Mouse (Mus musculus): ENCODE results near the gene Tnfrsf25. TPM values are rescaled to one million over a fixed set of nuclear protein-coding genes. Genes with fewer than 3 reads are reported as not detected.

Tnfrsf25 gene
- total and polyA plus RNA-seq, 2 experiments from 2014 or later, result 0.49 to 0.99 TPM

DNA sequence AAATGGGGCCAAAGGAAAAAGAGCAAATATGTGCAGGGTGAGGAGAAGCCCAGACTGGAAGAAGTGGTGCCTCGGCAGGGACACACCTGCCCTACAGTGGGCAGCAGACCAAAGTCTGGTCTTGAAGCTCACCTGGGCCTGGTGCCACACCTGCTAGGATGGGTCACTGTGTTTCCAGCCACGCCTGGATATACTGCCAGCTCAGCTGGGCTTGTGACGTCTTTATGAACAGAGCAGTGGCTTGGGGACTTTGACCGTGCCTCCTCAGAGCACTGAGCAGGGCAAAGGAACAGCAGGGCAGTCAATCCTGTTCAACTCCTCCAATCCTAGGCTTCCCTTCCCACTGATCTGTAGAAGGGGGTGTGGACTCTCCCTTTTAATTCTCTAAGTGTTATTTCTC lies 45.0 kb downstream of the Tnfrsf25 start:
- peaks cover 53% of the 10 kb centered on the region for H3K27me3 ChIP-seq (ENCODE audit: insufficient read depth, low read length)
- no peak overlapping the region for H3K27ac ChIP-seq (ENCODE audit: low read depth, low read length)
- H3K9ac ChIP-seq (replicated peaks; ENCODE audit: low read length, poor library complexity, severe bottlenecking), result no peak overlapping the region
- 37% methylated on average over 4 of the region's 4 CpGs for WGBS
- TF ChIP-seq CTCF (IDR thresholded peaks at IDR 0.05), result no peak
- H3K4me2 ChIP-seq (ENCODE audit: low read depth, low read length, poor library complexity, severe bottlenecking), result no peak overlapping the region
- no peaks in the 10 kb centered on the region for H3K9me3 ChIP-seq (ENCODE audit: low read length)
- no peak for DNase-seq (ENCODE audit: low spot score)
- no peak for ATAC-seq (ENCODE audit: low FRiP score)
- peaks cover 4% of the 10 kb centered on the region; the same call in 1 of the 2 replicates for H3K4me1 ChIP-seq (ENCODE audit: insufficient read depth, low read length)
- H3K4me3 ChIP-seq (ENCODE audit: low read depth, low read length), result no peak overlapping the region
- no peaks in the 10 kb centered on the region for H3K36me3 ChIP-seq (ENCODE audit: insufficient read depth, low read length)

DNA sequence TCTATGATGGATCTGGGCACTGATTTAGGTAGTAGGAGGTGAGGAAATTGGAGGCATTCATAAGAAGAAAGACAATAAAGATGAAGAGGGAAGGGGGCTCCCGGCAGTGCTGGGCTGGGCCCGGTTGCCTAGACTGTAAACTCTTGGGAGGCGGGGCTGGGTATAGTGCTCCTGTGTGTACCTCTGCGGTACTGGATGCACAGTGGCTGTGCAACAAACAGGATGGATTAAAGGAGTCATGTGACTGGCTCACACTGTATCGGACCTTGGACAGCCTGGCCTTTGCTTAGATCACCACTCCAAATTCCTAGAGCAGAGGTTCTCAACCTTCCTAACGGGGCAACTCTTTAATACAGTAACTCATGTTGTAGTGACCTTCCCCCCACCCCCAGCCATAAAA lies 45.9 kb downstream of the Tnfrsf25 start:
- H3K27me3 ChIP-seq (ENCODE audit: insufficient read depth, low read length), result peaks cover 53% of the 10 kb centered on the region
- H3K36me3 ChIP-seq (ENCODE audit: insufficient read depth, low read length), result no peaks in the 10 kb centered on the region
- DNase-seq (ENCODE audit: low spot score), result no peak
- no peak overlapping the region for H3K27ac ChIP-seq (ENCODE audit: low read depth, low read length)
- no peak overlapping the region for H3K4me3 ChIP-seq (ENCODE audit: low read depth, low read length)
- TF ChIP-seq CTCF (IDR thresholded peaks at IDR 0.05), result no peak
- peaks cover 4% of the 10 kb centered on the region; the same call in 1 of the 2 replicates for H3K4me1 ChIP-seq (ENCODE audit: insufficient read depth, low read length)
- H3K4me2 ChIP-seq (ENCODE audit: low read depth, low read length, poor library complexity, severe bottlenecking), result no peak overlapping the region
- ATAC-seq (ENCODE audit: low FRiP score), result no peak
- H3K9me3 ChIP-seq (ENCODE audit: low read length), result no peaks in the 10 kb centered on the region
- 81% methylated on average over 6 of the region's 6 CpGs for WGBS
- H3K9ac ChIP-seq (replicated peaks; ENCODE audit: low read length, poor library complexity, severe bottlenecking), result no peak overlapping the region

DNA sequence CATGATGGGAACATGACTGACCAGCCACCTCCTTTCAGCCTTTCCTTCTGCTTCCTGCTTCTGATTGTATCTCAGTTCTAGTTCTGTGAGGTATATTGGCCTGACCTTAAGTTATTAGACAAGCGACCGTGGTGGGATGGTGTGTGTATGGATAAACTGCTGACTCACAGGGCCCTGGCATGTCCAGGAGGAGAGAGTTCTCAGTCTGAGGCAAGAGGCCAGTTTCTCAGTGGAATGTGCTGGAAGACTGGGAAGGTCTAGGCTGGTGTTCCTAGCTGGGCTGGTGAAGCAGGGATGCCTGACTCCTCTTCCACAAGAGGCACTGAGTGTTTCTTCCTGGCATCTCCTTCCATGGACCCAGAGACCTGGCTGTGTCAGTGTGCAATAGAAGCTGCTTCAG lies 47.0 kb downstream of the Tnfrsf25 start:
- WGBS, result 96% methylated on average over 2 of the region's 2 CpGs
- DNase-seq (ENCODE audit: low spot score) (no peak), ATAC-seq (ENCODE audit: low FRiP score) (no peak)
- H3K4me3 ChIP-seq (ENCODE audit: low read depth, low read length), result no peak overlapping the region
- TF ChIP-seq CTCF (IDR thresholded peaks at IDR 0.05), result no peak
- H3K27ac ChIP-seq (ENCODE audit: low read depth, low read length), result no peak overlapping the region
- H3K9ac ChIP-seq (replicated peaks; ENCODE audit: low read length, poor library complexity, severe bottlenecking), result no peak overlapping the region
- no peak overlapping the region for H3K4me2 ChIP-seq (ENCODE audit: low read depth, low read length, poor library complexity, severe bottlenecking)
- H3K36me3 ChIP-seq (ENCODE audit: insufficient read depth, low read length), result no peaks in the 10 kb centered on the region
- H3K9me3 ChIP-seq (ENCODE audit: low read length), result no peaks in the 10 kb centered on the region
- H3K4me1 ChIP-seq (ENCODE audit: insufficient read depth, low read length), result peaks cover 4% of the 10 kb centered on the region; the same call in 1 of the 2 replicates
- H3K27me3 ChIP-seq (ENCODE audit: insufficient read depth, low read length), result peaks cover 47% of the 10 kb centered on the region

DNA sequence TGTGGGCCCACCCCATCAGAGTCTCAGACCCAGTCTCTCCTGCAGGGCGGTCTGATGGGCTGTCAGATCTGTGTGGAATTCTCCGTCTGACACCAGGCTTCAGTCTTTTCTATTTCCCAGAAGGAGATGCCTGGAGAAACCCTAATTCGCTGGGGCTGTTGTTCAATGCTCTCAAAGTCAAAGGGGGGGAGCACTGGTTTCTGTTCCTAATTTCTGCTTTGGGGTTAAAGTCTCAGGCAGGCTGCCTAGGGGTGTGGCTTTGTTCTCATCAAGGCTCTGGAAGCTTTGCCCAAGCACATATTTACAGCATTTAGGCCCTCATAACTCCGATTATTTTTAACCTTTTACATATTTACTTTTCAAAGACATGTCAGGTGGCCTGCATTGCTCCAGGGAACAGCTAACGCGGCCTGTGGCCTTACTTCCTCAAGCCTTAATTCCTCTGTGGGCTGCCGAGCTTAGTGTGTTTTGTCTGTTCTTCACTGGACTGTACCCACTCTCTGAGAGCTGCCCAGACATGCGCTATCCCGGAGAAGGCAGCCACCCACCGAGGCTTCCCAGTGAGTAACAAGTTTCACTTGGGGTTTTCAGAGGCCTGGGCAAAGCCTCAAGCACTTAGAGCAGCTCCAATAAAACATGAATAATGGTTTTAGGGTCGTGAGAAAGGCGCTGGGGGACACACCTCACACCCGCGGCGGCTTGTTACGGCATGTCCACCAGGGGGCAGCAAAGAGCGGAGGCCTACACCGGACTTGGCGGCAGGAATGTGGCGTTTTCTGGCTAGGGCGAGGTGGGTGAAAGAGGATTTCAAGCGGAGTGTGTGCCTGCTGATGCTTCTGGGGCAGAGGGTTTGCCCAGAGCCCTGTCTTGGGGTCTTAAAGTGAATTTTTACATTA lies 49.5 kb downstream of the Tnfrsf25 start:
- peak; percentile 90 for TF ChIP-seq CTCF (IDR thresholded peaks at IDR 0.05)
- H3K4me3 ChIP-seq (ENCODE audit: low read depth, low read length), result no peak overlapping the region
- H3K4me1 ChIP-seq (ENCODE audit: insufficient read depth, low read length), result no peaks in the 10 kb centered on the region
- 25% methylated on average over 22 of the region's 22 CpGs for WGBS
- H3K27ac ChIP-seq (ENCODE audit: low read depth, low read length), result no peak overlapping the region
- no peaks in the 10 kb centered on the region for H3K9me3 ChIP-seq (ENCODE audit: low read length)
- ATAC-seq (ENCODE audit: low FRiP score) (no peak), DNase-seq (ENCODE audit: low spot score) (peak; percentile 50)
- H3K4me2 ChIP-seq (ENCODE audit: low read depth, low read length, poor library complexity, severe bottlenecking), result no peak overlapping the region
- H3K36me3 ChIP-seq (ENCODE audit: insufficient read depth, low read length), result no peaks in the 10 kb centered on the region
- no peak overlapping the region for H3K9ac ChIP-seq (replicated peaks; ENCODE audit: low read length, poor library complexity, severe bottlenecking)
- H3K27me3 ChIP-seq (ENCODE audit: insufficient read depth, low read length), result peaks cover 22% of the 10 kb centered on the region

DNA sequence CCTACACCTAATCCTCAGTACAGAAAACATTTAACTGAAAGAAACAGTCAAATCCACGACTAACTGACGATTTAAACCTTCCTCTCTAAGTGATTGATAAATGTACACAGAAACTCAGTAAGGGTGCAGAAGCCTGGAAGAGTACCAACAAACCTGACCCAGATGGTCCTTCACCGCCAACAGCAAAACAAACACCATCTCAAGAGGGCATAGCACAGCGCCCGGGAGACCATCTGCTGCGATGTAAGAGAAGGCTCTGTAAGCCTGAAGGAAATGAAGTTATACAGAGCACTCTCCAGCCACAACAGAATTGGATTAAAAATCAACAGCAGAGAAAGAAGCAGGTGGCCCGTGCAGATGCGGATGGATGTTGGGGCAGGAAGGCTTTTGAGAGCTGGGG lies 52.3 kb downstream of the Tnfrsf25 start:
- no peak for TF ChIP-seq CTCF (IDR thresholded peaks at IDR 0.05)
- Histone ChIP-seq H3K9me3 (ENCODE audit: low read length) (no peaks in the 10 kb centered on the region), H3K4me1 (ENCODE audit: insufficient read depth, low read length) (no peaks in the 10 kb centered on the region), H3K36me3 (ENCODE audit: insufficient read depth, low read length) (no peaks in the 10 kb centered on the region), H3K4me3 (ENCODE audit: low read depth, low read length) (no peak overlapping the region), H3K27ac (ENCODE audit: low read depth, low read length) (no peak overlapping the region), H3K9ac (replicated peaks; ENCODE audit: low read length, poor library complexity, severe bottlenecking) (no peak overlapping the region; the same call in 1 of the 2 replicates), H3K4me2 (ENCODE audit: low read depth, low read length, poor library complexity, severe bottlenecking) (no peak overlapping the region), H3K27me3 (ENCODE audit: insufficient read depth, low read length) (peaks cover 4% of the 10 kb centered on the region; the same call in 1 of the 2 replicates)
- ATAC-seq (ENCODE audit: low FRiP score) (no peak), DNase-seq (ENCODE audit: low spot score) (peak; percentile 45)
- 45% methylated on average over 8 of the region's 8 CpGs for WGBS

DNA sequence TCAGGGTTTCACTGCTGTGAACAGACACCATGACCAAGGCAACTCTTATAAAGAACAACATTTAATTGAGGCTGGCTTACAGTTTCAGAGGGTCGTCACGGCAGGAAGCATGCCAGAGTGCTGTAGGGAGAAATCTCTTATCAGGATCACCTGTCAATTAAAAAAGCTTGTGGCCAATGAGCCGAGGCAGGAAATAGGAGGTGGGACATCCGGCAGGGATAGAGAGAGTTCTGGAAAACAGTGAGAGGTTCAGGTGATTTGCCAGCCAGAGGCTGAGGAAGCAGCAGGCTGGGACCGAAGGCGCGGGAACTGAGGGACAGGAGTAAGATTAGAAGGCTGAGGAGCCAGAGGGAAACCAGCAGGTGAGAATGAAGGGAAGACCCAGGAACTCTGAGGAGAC lies 53.4 kb downstream of the Tnfrsf25 start:
- no peaks in the 10 kb centered on the region for H3K4me1 ChIP-seq (ENCODE audit: insufficient read depth, low read length)
- no peak for DNase-seq (ENCODE audit: low spot score)
- no peak overlapping the region for H3K4me2 ChIP-seq (ENCODE audit: low read depth, low read length, poor library complexity, severe bottlenecking)
- no peak overlapping the region for H3K27ac ChIP-seq (ENCODE audit: low read depth, low read length)
- WGBS, result 82% methylated on average over 7 of the region's 7 CpGs
- H3K9ac ChIP-seq (replicated peaks; ENCODE audit: low read length, poor library complexity, severe bottlenecking), result no peak overlapping the region
- H3K9me3 ChIP-seq (ENCODE audit: low read length), result no peaks in the 10 kb centered on the region
- no peak for ATAC-seq (ENCODE audit: low FRiP score)
- H3K4me3 ChIP-seq (ENCODE audit: low read depth, low read length), result no peak overlapping the region
- H3K27me3 ChIP-seq (ENCODE audit: insufficient read depth, low read length), result peaks cover under 1% of the 10 kb centered on the region; the same call in 1 of the 2 replicates
- no peaks in the 10 kb centered on the region for H3K36me3 ChIP-seq (ENCODE audit: insufficient read depth, low read length)
- no peak for TF ChIP-seq CTCF (IDR thresholded peaks at IDR 0.05)

Other genes with a start within 250 kb of the Tnfrsf25 start
- gene Dnajc11, start 182.2 kb upstream of the Tnfrsf25 start, total RNA-seq (2014; rRNA removed), result 83.2 and 88.5 TPM in 2 replicates
- 73.7 and 75.9 TPM in 2 replicates for gene Dnajc11, start 182.2 kb upstream of the Tnfrsf25 start, polyA plus RNA-seq (2015; fragmentation: Nextera tagmentation; extraction: Ambion mirVana)
- gene Thap3, start 126.9 kb upstream of the Tnfrsf25 start, total RNA-seq (2014; rRNA removed), result 13.8 and 21.1 TPM in 2 replicates
- gene Thap3, start 126.9 kb upstream of the Tnfrsf25 start, polyA plus RNA-seq (2015; fragmentation: Nextera tagmentation; extraction: Ambion mirVana), result 42.7 and 45.7 TPM in 2 replicates
- 17.2 and 18.3 TPM in 2 replicates for gene Phf13, start 119.7 kb upstream of the Tnfrsf25 start, total RNA-seq (2014; rRNA removed)
- gene Phf13, start 119.7 kb upstream of the Tnfrsf25 start, polyA plus RNA-seq (2015; fragmentation: Nextera tagmentation; extraction: Ambion mirVana), result 16.6 and 17.1 TPM in 2 replicates
- 9.0 and 13.2 TPM in 2 replicates for gene Klhl21, start 107.1 kb upstream of the Tnfrsf25 start, total RNA-seq (2014; rRNA removed)
- gene Klhl21, start 107.1 kb upstream of the Tnfrsf25 start, polyA plus RNA-seq (2015; fragmentation: Nextera tagmentation; extraction: Ambion mirVana), result 3.5 and 4.1 TPM in 2 replicates
- gene Zbtb48, start 88.3 kb upstream of the Tnfrsf25 start, total RNA-seq (2014; rRNA removed), result 7.8 and 8.9 TPM in 2 replicates
- 17.0 and 20.6 TPM in 2 replicates for gene Zbtb48, start 88.3 kb upstream of the Tnfrsf25 start, polyA plus RNA-seq (2015; fragmentation: Nextera tagmentation; extraction: Ambion mirVana)
- gene Tas1r1, start 77.4 kb upstream of the Tnfrsf25 start, total RNA-seq (2014; rRNA removed), result 0.11 and 1.5 TPM in 2 replicates
- gene Tas1r1, start 77.4 kb upstream of the Tnfrsf25 start, polyA plus RNA-seq (2015; fragmentation: Nextera tagmentation; extraction: Ambion mirVana), result 1.6 TPM in 2 replicates
- gene Nol9, start 76.6 kb upstream of the Tnfrsf25 start, total RNA-seq (2014; rRNA removed), result 22.5 and 27.4 TPM in 2 replicates
- 17.5 and 19.0 TPM in 2 replicates for gene Nol9, start 76.6 kb upstream of the Tnfrsf25 start, polyA plus RNA-seq (2015; fragmentation: Nextera tagmentation; extraction: Ambion mirVana)
- gene Plekhg5, start 43.4 kb upstream of the Tnfrsf25 start, total RNA-seq (2014; rRNA removed), result 17.6 and 33.5 TPM in 2 replicates
- 13.0 and 15.1 TPM in 2 replicates for gene Plekhg5, start 43.4 kb upstream of the Tnfrsf25 start, polyA plus RNA-seq (2015; fragmentation: Nextera tagmentation; extraction: Ambion mirVana)
- gene Espn, start 36.4 kb downstream of the Tnfrsf25 start, total RNA-seq (2014; rRNA removed), result 0.22 and 0.42 TPM in 2 replicates
- gene Espn, start 36.4 kb downstream of the Tnfrsf25 start, polyA plus RNA-seq (2015; fragmentation: Nextera tagmentation; extraction: Ambion mirVana), result 0.22 and 0.53 TPM in 2 replicates
- not detected in 2 replicates for gene Hes2, start 42.9 kb downstream of the Tnfrsf25 start, total RNA-seq (2014; rRNA removed)
- gene Hes2, start 42.9 kb downstream of the Tnfrsf25 start, polyA plus RNA-seq (2015; fragmentation: Nextera tagmentation; extraction: Ambion mirVana), result not detected in 2 replicates
- 228 and 259 TPM in 2 replicates for gene Acot7, start 62.2 kb downstream of the Tnfrsf25 start, total RNA-seq (2014; rRNA removed)
- gene Acot7, start 62.2 kb downstream of the Tnfrsf25 start, polyA plus RNA-seq (2015; fragmentation: Nextera tagmentation; extraction: Ambion mirVana), result 510 and 544 TPM in 2 replicates
- 138 and 149 TPM in 2 replicates for gene Gpr153, start 158.3 kb downstream of the Tnfrsf25 start, total RNA-seq (2014; rRNA removed)
- gene Gpr153, start 158.3 kb downstream of the Tnfrsf25 start, polyA plus RNA-seq (2015; fragmentation: Nextera tagmentation; extraction: Ambion mirVana), result 20.1 and 21.2 TPM in 2 replicates
- gene Hes3, start 175.7 kb downstream of the Tnfrsf25 start, total RNA-seq (2014; rRNA removed), result not detected in 2 replicates
- 0.19 and 0.36 TPM in 2 replicates for gene Hes3, start 175.7 kb downstream of the Tnfrsf25 start, polyA plus RNA-seq (2015; fragmentation: Nextera tagmentation; extraction: Ambion mirVana)
- 34.6 and 38.9 TPM in 2 replicates for gene Icmt, start 181.3 kb downstream of the Tnfrsf25 start, total RNA-seq (2014; rRNA removed)
- gene Icmt, start 181.3 kb downstream of the Tnfrsf25 start, polyA plus RNA-seq (2015; fragmentation: Nextera tagmentation; extraction: Ambion mirVana), result 15.7 and 17.9 TPM in 2 replicates
- 7.6 and 15.2 TPM in 2 replicates for gene Rnf207, start 203.1 kb downstream of the Tnfrsf25 start, total RNA-seq (2014; rRNA removed)
- 7.2 and 8.8 TPM in 2 replicates for gene Rnf207, start 203.1 kb downstream of the Tnfrsf25 start, polyA plus RNA-seq (2015; fragmentation: Nextera tagmentation; extraction: Ambion mirVana)
- 177 and 203 TPM in 2 replicates for gene Rpl22, start 209.8 kb downstream of the Tnfrsf25 start, total RNA-seq (2014; rRNA removed)
- 125 and 148 TPM in 2 replicates for gene Rpl22, start 209.8 kb downstream of the Tnfrsf25 start, polyA plus RNA-seq (2015; fragmentation: Nextera tagmentation; extraction: Ambion mirVana)
- 95.0 and 98.6 TPM in 2 replicates for gene Chd5, start 222.7 kb downstream of the Tnfrsf25 start, total RNA-seq (2014; rRNA removed)
- 77.6 and 107 TPM in 2 replicates for gene Chd5, start 222.7 kb downstream of the Tnfrsf25 start, polyA plus RNA-seq (2015; fragmentation: Nextera tagmentation; extraction: Ambion mirVana)